Comparison of ENCODE assay signal across 9 mouse cellular contexts in genomic region chr4:100169683-100170082, GRCm38 (mm10).
DNase-seq lines count a peak whose midpoint lies in the region; ATAC-seq lines count a peak whose summit lies in the region.
"Had no signal": no experiment of that assay in that cellular context is flagged by ENCODE, and none has a peak within 500 bp of the region (broad histone marks: within the 10 kb centered on the region; RNA-seq: fewer than 3 reads in every experiment).

No protein-coding gene starts in this region.

- peaks cover 32% of the 10 kb centered on the region for H3K4me1 ChIP-seq in heart, embryonic 16.5 days (ENCODE audit: control insufficient read depth, insufficient read depth, low read length)
- H3K4me1 ChIP-seq in embryonic facial prominence, embryonic 10.5 days, result peaks cover 68% of the 10 kb centered on the region
- H3K4me1 ChIP-seq in forebrain, embryonic 15.5 days, result peaks cover 12% of the 10 kb centered on the region
- peaks cover 21% of the 10 kb centered on the region for H3K4me1 ChIP-seq in limb, embryonic 15.5 days

- no peak for DNase-seq in heart, adult 8-10 months (ENCODE audit: low spot score)
- no peak for DNase-seq in embryonic facial prominence, embryonic 10.5 days (ENCODE audit: low spot score)
- DNase-seq in adrenal gland, postnatal 4 days (ENCODE audit: low spot score in 2 of 2), result no peak
- no peak for DNase-seq in gastrocnemius, postnatal 25 days
- no peak for DNase-seq in thymus, postnatal 14 days
- DNase-seq: cerebellum, postnatal 25 days had no signal

- H3K9ac ChIP-seq in heart, embryonic 16.5 days (ENCODE audit: low read length), result no peak overlapping the region; the same call in 1 of the 2 replicates
- no peak overlapping the region for H3K9ac ChIP-seq in forebrain, embryonic 15.5 days (replicated peaks)
- H3K9ac ChIP-seq in limb, embryonic 15.5 days, result no peak overlapping the region

- H3K36me3 ChIP-seq in heart, embryonic 16.5 days (ENCODE audit: control insufficient read depth, insufficient read depth), result no peaks in the 10 kb centered on the region
- no peaks in the 10 kb centered on the region for H3K36me3 ChIP-seq in embryonic facial prominence, embryonic 10.5 days (replicated peaks)
- H3K36me3 ChIP-seq in forebrain, embryonic 15.5 days, result no peaks in the 10 kb centered on the region
- no peaks in the 10 kb centered on the region for H3K36me3 ChIP-seq in limb, embryonic 15.5 days

- no peaks in the 10 kb centered on the region for H3K27me3 ChIP-seq in heart, embryonic 16.5 days (ENCODE audit: control insufficient read depth, insufficient read depth, low read length)
- H3K27me3 ChIP-seq in embryonic facial prominence, embryonic 10.5 days (replicated peaks; ENCODE audit: low read depth, poor library complexity, severe bottlenecking), result no peaks in the 10 kb centered on the region
- H3K27me3 ChIP-seq in forebrain, embryonic 15.5 days, result no peaks in the 10 kb centered on the region
- H3K27me3 ChIP-seq in limb, embryonic 15.5 days, result no peaks in the 10 kb centered on the region

- ATAC-seq in heart, embryonic 16.5 days (replicated peaks; ENCODE audit: extremely low read depth, insufficient read depth, low FRiP score), result no peak
- 0 out of 2 replicates have a peak, but pooled peaks have one; percentile 66 for ATAC-seq in forebrain, embryonic 15.5 days (replicated peaks)
- no peak for ATAC-seq in limb, embryonic 15.5 days (ENCODE audit: insufficient number of reproducible peaks, low FRiP score, low TSS enrichment, low read depth)

- H3K4me3 ChIP-seq in heart, embryonic 16.5 days (ENCODE audit: low read length), result no peak overlapping the region
- peak overlapping the region; percentile 40; the same call in 1 of the 2 replicates for H3K4me3 ChIP-seq in embryonic facial prominence, embryonic 10.5 days
- no peak overlapping the region for H3K4me3 ChIP-seq in forebrain, embryonic 15.5 days
- H3K4me3 ChIP-seq in limb, embryonic 15.5 days, result 0 out of 2 replicates have a peak overlapping the region, but pooled peaks have one; percentile 13

- peak overlapping the region; percentile 32; the same call in 1 of the 2 replicates for H3K4me2 ChIP-seq in heart, embryonic 16.5 days (ENCODE audit: low read depth, low read length)
- peak overlapping the region; percentile 35 for H3K4me2 ChIP-seq in forebrain, embryonic 15.5 days (replicated peaks)
- H3K4me2 ChIP-seq in limb, embryonic 15.5 days, result 0 out of 2 replicates have a peak overlapping the region, but pooled peaks have one; percentile 35

- H3K27ac ChIP-seq in heart, embryonic 16.5 days (ENCODE audit: low read length), result peak overlapping the region; percentile 18; the same call in 1 of the 2 replicates
- peak overlapping the region; percentile 83 for H3K27ac ChIP-seq in embryonic facial prominence, embryonic 10.5 days (replicated peaks)
- no peak overlapping the region for H3K27ac ChIP-seq in forebrain, embryonic 15.5 days (replicated peaks)
- peak overlapping the region; percentile 4; the same call in 1 of the 2 replicates for H3K27ac ChIP-seq in limb, embryonic 15.5 days

- no peaks in the 10 kb centered on the region for H3K9me3 ChIP-seq in heart, embryonic 16.5 days (replicated peaks; ENCODE audit: control insufficient read depth, low read length)
- no peaks in the 10 kb centered on the region for H3K9me3 ChIP-seq in embryonic facial prominence, embryonic 10.5 days
- H3K9me3 ChIP-seq in forebrain, embryonic 15.5 days, result no peaks in the 10 kb centered on the region
- H3K9me3 ChIP-seq in limb, embryonic 15.5 days, result no peaks in the 10 kb centered on the region

- WGBS in heart, embryonic 16.5 days, result 54% methylated on average over 5 of the region's 5 CpGs
- 61% methylated on average over 5 of the region's 5 CpGs for WGBS in embryonic facial prominence, embryonic 10.5 days
- WGBS in forebrain, embryonic 15.5 days, result 49% methylated on average over 5 of the region's 5 CpGs
- 55% methylated on average over 5 of the region's 5 CpGs for WGBS in limb, embryonic 15.5 days

Comparison
In these comparisons a context has a peak if more than half of its experiments do, and no peak if none do; other contexts are left out.
1. H3K4me3 ChIP-seq: peak in embryonic facial prominence, embryonic 10.5 days (single experiment) and limb, embryonic 15.5 days (single experiment); none in heart, embryonic 16.5 days (single experiment) and forebrain, embryonic 15.5 days (single experiment).
2. Peak in every context shown above with its lines, with median percentiles within 50 percentile points of each other: H3K4me2 ChIP-seq.